Mouse (Mus musculus) neutrophil, adult 83 days (primary cell): ENCODE data around the gene Ccdc96. TPM values are rescaled to one million over a fixed set of nuclear protein-coding genes. Genes with fewer than 3 reads are reported as not detected.

Experiments used
- total RNA-seq, 2 experiments: library from RNA; stranded (reverse); gene quantifications; one replicate each; pipeline ENCODE4 v1.2.4; 2023

Gene Ccdc96
- 1 to 10 TPM; 2.1 to 3.7 TPM for total RNA-seq

GRCm38 (mm10) chr5:36484171-36484990 is at the start of gene Ccdc96, which contains the start of gene Tada2b:
Ccdc96 (plus strand) TSS chr5:36484588.
Tada2b (minus strand) TSS chr5:36484285.

GRCm38 (mm10) chr5:36464709-36465661 is 19.4 kb upstream of the Ccdc96 start, which contains the start of gene Grpel1:
Grpel1 (plus strand) TSS chr5:36464998.

Other genes starting within 250 kb of the Ccdc96 start
- gene Sorcs2, start 86.4 kb upstream of the Ccdc96 start, total RNA-seq: under 1 TPM in 1 of 2 experiments, not detected in 1; 0.71 TPM
- gene Grpel1, start 19.6 kb upstream of the Ccdc96 start, total RNA-seq: 10 to 100 TPM; 14.9 to 16.4 TPM
- 10 to 100 TPM; 12.8 to 13.6 TPM for gene Tada2b, start 303 bp upstream of the Ccdc96 start, total RNA-seq
- gene Tbc1d14, start 108.7 kb downstream of the Ccdc96 start, total RNA-seq: 10 to 100 TPM; 67.0 to 77.9 TPM
- gene D5Ertd579e, start 211.4 kb downstream of the Ccdc96 start, total RNA-seq: 10 to 100 TPM; 21.8 to 25.5 TPM